Mouse (Mus musculus) MEL (cell line): ENCODE results near the gene Gabrb3. TPM values are rescaled to one million over a fixed set of nuclear protein-coding genes. Genes with fewer than 3 reads are reported as not detected.
A peak's percentile ranks its signal among the peaks of the same experiment; 100 is the strongest.

Source experiments
- DNase-seq: peaks from one replicate; pipeline ENCODE4 v3.0.0; 2011; ENCODE audit warnings: low read depth, low spot score
- H3K27ac ChIP-seq: 2 replicates; pipeline ENCODE4 v1.5.1; 2012; ENCODE audit warnings: low read depth, mild to moderate bottlenecking, control low read depth, low read length, moderate library complexity; ENCODE audit not compliant: control insufficient read depth
- H3K27me3 ChIP-seq, 2 experiments: fragments of 150-350 bp in 1 of 2; sonication (generic) in 1 of 2; 2 replicates each; pipeline ENCODE4 v1.6.1; 2012; ENCODE audit warnings: low read length in 2 of 2, mild to moderate bottlenecking in 2 of 2, improper control_type of control experiment in 1 of 2, moderate library complexity in 1 of 2; ENCODE audit not compliant: insufficient read depth in 2 of 2, control insufficient read depth in 1 of 2
- H3K36me3 ChIP-seq, 2 experiments: 2 replicates each; pipeline ENCODE4 v1.6.1; 2012 to 2014; ENCODE audit warnings: low read length in 2 of 2, improper control_type of control experiment in 1 of 2, inconsistent platforms in 1 of 2, mild to moderate bottlenecking in 1 of 2; ENCODE audit not compliant: insufficient read depth in 2 of 2, control insufficient read depth in 1 of 2
- H3K4me1 ChIP-seq, 2 experiments: fragments of 150-350 bp in 1 of 2; sonication (generic) in 1 of 2; 2 replicates each; pipeline ENCODE4 v1.6.1; 2012; ENCODE audit warnings: low read length in 2 of 2, improper control_type of control experiment in 1 of 2, mild to moderate bottlenecking in 1 of 2; ENCODE audit not compliant: insufficient read depth in 2 of 2, control insufficient read depth in 1 of 2
- H3K4me3 ChIP-seq, 2 experiments: fragments of 150-350 bp in 1 of 2; sonication (generic) in 1 of 2; 2 replicates each; pipeline ENCODE4 v1.5.1; 2012; ENCODE audit warnings: low read depth in 2 of 2, low read length in 2 of 2, mild to moderate bottlenecking in 2 of 2, moderate library complexity in 2 of 2, control low read depth in 1 of 2, improper control_type of control experiment in 1 of 2; ENCODE audit not compliant: control insufficient read depth in 1 of 2, insufficient read depth in 1 of 2
- H3K79me2 ChIP-seq: 2 replicates; pipeline ENCODE4 v1.6.1; 2012; ENCODE audit warnings: mild to moderate bottlenecking, low read length, moderate library complexity; ENCODE audit not compliant: control insufficient read depth, poor library complexity, insufficient read depth
- H3K9ac ChIP-seq: 2 replicates; pipeline ENCODE4 v1.6.1; 2012; ENCODE audit warnings: low read depth, mild to moderate bottlenecking, control low read depth, low read length, moderate library complexity; ENCODE audit not compliant: control insufficient read depth, poor library complexity, severe bottlenecking
- H3K9me3 ChIP-seq: fragments of 150-350 bp; sonication (generic); replicated peaks from 2 replicates; pipeline ENCODE4 v1.6.1; 2012; ENCODE audit warnings: mild to moderate bottlenecking, low read length, improper control_type of control experiment, moderate library complexity; ENCODE audit not compliant: insufficient read depth
- CHD1 ChIP-seq: IDR thresholded peaks from 2 replicates; pipeline ENCODE4 v1.6.1; 2012; ENCODE audit warnings: low read depth, mild to moderate bottlenecking, inconsistent platforms, low read length, improper control_type of control experiment
- CTCF ChIP-seq, 3 experiments: IDR thresholded peaks in 2 of 3; conservative IDR thresholded peaks in 1 of 3; 2 replicates each; pipeline ENCODE4 v1.5.1; 2011 to 2012; ENCODE audit warnings: low read length in 3 of 3, low read depth in 2 of 3, mild to moderate bottlenecking in 2 of 3, improper control_type of control experiment in 1 of 3, inconsistent platforms in 1 of 3, mixed read lengths in 1 of 3, moderate library complexity in 1 of 3; ENCODE audit not compliant: control insufficient read depth in 1 of 3, insufficient read depth in 1 of 3, poor library complexity in 1 of 3, severe bottlenecking in 1 of 3
- ETS1 ChIP-seq: IDR thresholded peaks from 2 replicates; pipeline ENCODE4 v1.6.1; 2012; ENCODE audit warnings: low read depth, mild to moderate bottlenecking, inconsistent platforms, low read length, improper control_type of control experiment, moderate library complexity
- GABPA ChIP-seq: IDR thresholded peaks from 2 replicates; pipeline ENCODE4 v1.6.1; 2012; ENCODE audit warnings: low read depth, mild to moderate bottlenecking, inconsistent platforms, low read length, improper control_type of control experiment, moderate library complexity
- HCFC1 ChIP-seq: IDR thresholded peaks from 2 replicates; pipeline ENCODE4 v1.6.1; 2012; ENCODE audit warnings: low read depth, mild to moderate bottlenecking, inconsistent platforms, low read length, improper control_type of control experiment, moderate library complexity
- JUND ChIP-seq: IDR thresholded peaks from 2 replicates; pipeline ENCODE4 v1.6.1; 2011; ENCODE audit warnings: low read depth, mild to moderate bottlenecking, improper control_type of control experiment, low read length
- MAFK ChIP-seq: IDR thresholded peaks from 2 replicates; pipeline ENCODE4 v1.6.1; 2011; ENCODE audit warnings: low read depth, mild to moderate bottlenecking, low read length, improper control_type of control experiment, borderline replicate concordance
- MAZ ChIP-seq: IDR thresholded peaks from 2 replicates; pipeline ENCODE4 v1.6.1; 2012; ENCODE audit warnings: low read depth, mild to moderate bottlenecking, inconsistent platforms, low read length, improper control_type of control experiment
- MEF2A ChIP-seq: IDR thresholded peaks from 2 replicates; pipeline ENCODE4 v1.6.1; 2014; ENCODE audit warnings: low read depth, mild to moderate bottlenecking, inconsistent platforms, low read length, improper control_type of control experiment; ENCODE audit not compliant: poor library complexity, insufficient replicate concordance, severe bottlenecking; ENCODE audit errors: extremely low read depth
- MYB ChIP-seq: IDR thresholded peaks from 2 replicates; pipeline ENCODE4 v1.6.1; 2011; ENCODE audit warnings: mild to moderate bottlenecking, low read depth, low read length, improper control_type of control experiment
- NELFE ChIP-seq: IDR thresholded peaks from 2 replicates; pipeline ENCODE4 v1.6.1; 2011; ENCODE audit warnings: low read depth, low read length, improper control_type of control experiment
- NRF1 ChIP-seq: IDR thresholded peaks from 2 replicates; pipeline ENCODE4 v1.6.1; 2014; ENCODE audit warnings: low read depth, mild to moderate bottlenecking, inconsistent platforms, low read length, improper control_type of control experiment, moderate library complexity; ENCODE audit not compliant: poor library complexity, insufficient read depth, severe bottlenecking
- POLR2AphosphoS5 ChIP-seq: IDR thresholded peaks from 2 replicates; pipeline ENCODE4 v1.6.1; 2012; ENCODE audit warnings: low read depth, borderline replicate concordance, mild to moderate bottlenecking, inconsistent platforms, low read length, moderate library complexity, mixed read lengths
- RCOR1 ChIP-seq: IDR thresholded peaks from 2 replicates; pipeline ENCODE4 v1.6.1; 2012; ENCODE audit warnings: low read depth, mild to moderate bottlenecking, inconsistent platforms, low read length, improper control_type of control experiment
- SIN3A ChIP-seq: IDR thresholded peaks from 2 replicates; pipeline ENCODE4 v1.6.1; 2012; ENCODE audit warnings: low read length, improper control_type of control experiment, inconsistent platforms
- TCF12 ChIP-seq: IDR thresholded peaks from 2 replicates; pipeline ENCODE4 v1.6.1; 2014; ENCODE audit warnings: low read depth, mild to moderate bottlenecking, inconsistent platforms, low read length, improper control_type of control experiment, moderate library complexity
- UBTF ChIP-seq: IDR thresholded peaks from 2 replicates; pipeline ENCODE4 v1.6.1; 2012; ENCODE audit warnings: low read depth, mild to moderate bottlenecking, inconsistent platforms, low read length, improper control_type of control experiment, moderate library complexity, borderline replicate concordance; ENCODE audit not compliant: insufficient read depth
- USF2 ChIP-seq, 2 experiments: IDR thresholded peaks; 2 replicates each; pipeline ENCODE4 v1.6.1; 2011 to 2012; ENCODE audit warnings: improper control_type of control experiment in 2 of 2, low read length in 2 of 2, borderline replicate concordance in 1 of 2, inconsistent platforms in 1 of 2, low read depth in 1 of 2, mild to moderate bottlenecking in 1 of 2; ENCODE audit not compliant: insufficient read depth in 1 of 2
- ZC3H11A ChIP-seq: IDR thresholded peaks from 2 replicates; pipeline ENCODE4 v1.6.1; 2012; ENCODE audit warnings: low read depth, mild to moderate bottlenecking, inconsistent platforms, low read length, improper control_type of control experiment
- ZKSCAN1 ChIP-seq: IDR thresholded peaks from 2 replicates; pipeline ENCODE4 v1.6.1; 2012; ENCODE audit warnings: low read depth, mild to moderate bottlenecking, inconsistent platforms, low read length, improper control_type of control experiment, moderate library complexity
- polyA plus RNA-seq, 2 experiments: library from polyadenylated mRNA; stranded (reverse) in 1 of 2; unstranded in 1 of 2; fragments of >175 nt in 1 of 2; fragments of >200 nt in 1 of 2; gene quantifications; 2 replicates each; pipeline versions ENCODE4 v1.2.1 to v1.2.4; 2012; ENCODE audit warnings: low replicate concordance in 2 of 2, low read depth in 1 of 2; ENCODE audit not compliant: insufficient read length in 2 of 2, insufficient read depth in 1 of 2, missing spikeins in 1 of 2
- total RNA-seq: library from RNA; depleted of rRNA; stranded (reverse); fragments of 300-350 nt; gene quantifications from 2 replicates; pipeline ENCODE4 v1.2.3, GENCODE M21; 2012; rRNA removed

Gene Gabrb3
- total RNA-seq = not detected in 2 replicates
- polyA plus RNA-seq = not detected

GRCm38 (mm10) chr7:57419392-57419791, at the start of gene Gabrb3:
Gene Gabrb3 (plus strand): TSS chr7:57419692.
- no peak for DNase-seq
- no peaks in the 10 kb centered on the region for H3K27me3 ChIP-seq
- H3K36me3 ChIP-seq = no peaks in the 10 kb centered on the region
- H3K79me2 ChIP-seq = no peaks in the 10 kb centered on the region
- H3K9ac ChIP-seq = no peak within 1 kb of the TSS
- H3K4me3 ChIP-seq = no peak within 1 kb of the TSS
- no peaks in the 10 kb centered on the region for H3K4me1 ChIP-seq
- TF ChIP-seq TCF12 = no peak
- no peak for TF ChIP-seq RCOR1
- TF ChIP-seq MAZ = no peak
- no peak for TF ChIP-seq HCFC1
- H3K9me3 ChIP-seq = no peaks in the 10 kb centered on the region
- H3K27ac ChIP-seq = no peak within 1 kb of the TSS

- no peak overlapping the region for H3K4me3 ChIP-seq
- no peaks in the 10 kb centered on the region for H3K79me2 ChIP-seq
- peak; percentile 2 for DNase-seq
- H3K9me3 ChIP-seq = no peaks in the 10 kb centered on the region
- no peaks in the 10 kb centered on the region for H3K27me3 ChIP-seq
- no peaks in the 10 kb centered on the region for H3K36me3 ChIP-seq
- H3K4me1 ChIP-seq = no peaks in the 10 kb centered on the region
- H3K27ac ChIP-seq = no peak overlapping the region
- H3K9ac ChIP-seq = no peak overlapping the region
- TF ChIP-seq ETS1 (no peak), GABPA (no peak), MAFK (no peak), MEF2A (no peak), CTCF (IDR thresholded peaks at IDR 0.05 in 2 of 3, conservative IDR thresholded peaks at IDR 0.05 in 1 of 3; ENCODE audit: control insufficient read depth in 1 of 3, insufficient read depth in 1 of 3, low read depth in 2 of 3, low read length in 3 of 3, poor library complexity in 1 of 3, severe bottlenecking in 1 of 3) (peak in 1 of 3 experiments; percentile 15; a peak in 1 of 6 replicates)
These were observed 35.4 kb upstream of the Gabrb3 start for GRCm38 (mm10) chr7:57384112-57384511.

- Histone ChIP-seq H3K27ac (no peak within 1 kb of the TSS), H3K9ac (no peak within 1 kb of the TSS), H3K36me3 (no peaks in the 10 kb centered on the region), H3K79me2 (no peaks in the 10 kb centered on the region), H3K27me3 (no peaks in the 10 kb centered on the region), H3K4me3 (no peak within 1 kb of the TSS), H3K4me1 (no peaks in the 10 kb centered on the region), H3K9me3 (no peaks in the 10 kb centered on the region)
- no peak for DNase-seq
- TF ChIP-seq POLR2AphosphoS5 = no peak
- no peak for TF ChIP-seq GABPA
- TF ChIP-seq MYB = no peak
- TF ChIP-seq UBTF = no peak
- no peak for TF ChIP-seq TCF12
- TF ChIP-seq SIN3A = no peak
- TF ChIP-seq USF2 (IDR thresholded peaks at IDR 0.05; ENCODE audit: borderline replicate concordance in 1 of 2, insufficient read depth in 1 of 2, low read depth in 1 of 2, low read length in 2 of 2) = no peak
- TF ChIP-seq MEF2A = no peak
- TF ChIP-seq JUND = no peak
- no peak for TF ChIP-seq ZC3H11A
- TF ChIP-seq NELFE = no peak
- no peak for TF ChIP-seq ZKSCAN1
- TF ChIP-seq RCOR1 = no peak
- no peak for TF ChIP-seq NRF1
- no peak for TF ChIP-seq MAFK
- no peak for TF ChIP-seq CHD1
These were observed 32.8 kb upstream of the Gabrb3 start, which contains the start of gene Gabrg3 for GRCm38 (mm10) chr7:57386517-57387340. Gene Gabrg3 (minus strand): TSS chr7:57387188.
